Mouse (Mus musculus): ENCODE results near the gene Slit3. TPM values are rescaled to one million over a fixed set of nuclear protein-coding genes. Genes with fewer than 3 reads are reported as not detected.

Gene Slit3
- total and polyA plus RNA-seq, 3 experiments, result not detected

DNA sequence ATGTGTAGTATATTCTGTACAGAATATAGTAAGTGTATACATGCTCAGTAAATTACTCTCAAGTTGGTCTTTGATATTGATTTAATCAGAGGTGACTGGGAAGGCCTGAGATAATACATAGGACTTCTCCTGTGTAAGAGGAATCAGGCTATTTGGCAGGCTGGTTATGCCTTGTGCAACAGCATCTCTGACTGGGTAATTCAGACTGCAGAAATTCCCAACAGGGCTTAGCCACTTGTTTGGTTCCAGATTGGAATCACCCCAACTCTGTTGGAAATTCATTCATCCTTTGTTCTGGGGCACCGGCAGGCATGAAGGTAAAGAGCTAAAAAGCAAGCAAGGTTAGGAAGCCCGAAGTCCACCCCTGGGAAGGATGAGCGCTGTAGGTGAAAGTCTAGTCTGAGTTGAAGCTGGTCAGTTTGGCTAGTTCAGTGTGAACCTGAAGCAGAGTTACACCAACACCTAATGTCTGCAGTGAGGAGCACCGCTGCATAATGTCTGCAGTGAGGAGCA, 633.9 kb downstream of the Slit3 start (continued):
- TF ChIP-seq RCOR1 (IDR thresholded peaks at IDR 0.05; ENCODE audit: low read depth, low read length), result no peak
- TF ChIP-seq SIN3A (IDR thresholded peaks at IDR 0.05; ENCODE audit: low read length), result no peak
- TF ChIP-seq TCF12 (IDR thresholded peaks at IDR 0.05; ENCODE audit: low read depth, low read length), result no peak
- TF ChIP-seq HCFC1 (IDR thresholded peaks at IDR 0.05; ENCODE audit: low read depth, low read length), result no peak

GRCm38 (mm10) chr11:35755546-35755945, 634.5 kb downstream of the Slit3 start:
- Histone ChIP-seq H3K9ac (ENCODE audit: control insufficient read depth, low read depth, low read length, poor library complexity, severe bottlenecking) (no peak overlapping the region), H3K27ac (ENCODE audit: control insufficient read depth, low read depth, low read length) (no peak overlapping the region), H3K4me1 (ENCODE audit: control insufficient read depth in 1 of 2, insufficient read depth in 2 of 2, low read length in 2 of 2) (no peaks in the 10 kb centered on the region), H3K9me3 (replicated peaks; ENCODE audit: insufficient read depth, low read length) (no peaks in the 10 kb centered on the region), H3K36me3 (ENCODE audit: control insufficient read depth in 1 of 2, insufficient read depth in 2 of 2, low read length in 2 of 2) (no peaks in the 10 kb centered on the region), H3K4me3 (ENCODE audit: control insufficient read depth in 1 of 2, insufficient read depth in 1 of 2, low read depth in 2 of 2, low read length in 2 of 2) (no peak overlapping the region), H3K79me2 (ENCODE audit: control insufficient read depth, insufficient read depth, low read length, poor library complexity) (no peaks in the 10 kb centered on the region), H3K27me3 (ENCODE audit: control insufficient read depth in 1 of 2, insufficient read depth in 2 of 2, low read length in 2 of 2) (peaks cover 11 to 13% of the 10 kb centered on the region in 2 experiments)
- no peak for DNase-seq (ENCODE audit: low read depth, low spot score)
- TF ChIP-seq POLR2AphosphoS2 (IDR thresholded peaks at IDR 0.05; ENCODE audit: low read length) (no peak), GATA1 (IDR thresholded peaks at IDR 0.05; ENCODE audit: low read depth, low read length) (no peak), E2F4 (IDR thresholded peaks at IDR 0.05; ENCODE audit: borderline replicate concordance, low read depth, low read length) (no peak), ZC3H11A (IDR thresholded peaks at IDR 0.05; ENCODE audit: low read depth, low read length) (no peak), JUND (IDR thresholded peaks at IDR 0.05; ENCODE audit: low read depth, low read length) (no peak), USF1 (IDR thresholded peaks at IDR 0.05; ENCODE audit: low read depth, low read length) (no peak), SMC3 (IDR thresholded peaks at IDR 0.05; ENCODE audit: low read depth, low read length) (no peak)

DNA sequence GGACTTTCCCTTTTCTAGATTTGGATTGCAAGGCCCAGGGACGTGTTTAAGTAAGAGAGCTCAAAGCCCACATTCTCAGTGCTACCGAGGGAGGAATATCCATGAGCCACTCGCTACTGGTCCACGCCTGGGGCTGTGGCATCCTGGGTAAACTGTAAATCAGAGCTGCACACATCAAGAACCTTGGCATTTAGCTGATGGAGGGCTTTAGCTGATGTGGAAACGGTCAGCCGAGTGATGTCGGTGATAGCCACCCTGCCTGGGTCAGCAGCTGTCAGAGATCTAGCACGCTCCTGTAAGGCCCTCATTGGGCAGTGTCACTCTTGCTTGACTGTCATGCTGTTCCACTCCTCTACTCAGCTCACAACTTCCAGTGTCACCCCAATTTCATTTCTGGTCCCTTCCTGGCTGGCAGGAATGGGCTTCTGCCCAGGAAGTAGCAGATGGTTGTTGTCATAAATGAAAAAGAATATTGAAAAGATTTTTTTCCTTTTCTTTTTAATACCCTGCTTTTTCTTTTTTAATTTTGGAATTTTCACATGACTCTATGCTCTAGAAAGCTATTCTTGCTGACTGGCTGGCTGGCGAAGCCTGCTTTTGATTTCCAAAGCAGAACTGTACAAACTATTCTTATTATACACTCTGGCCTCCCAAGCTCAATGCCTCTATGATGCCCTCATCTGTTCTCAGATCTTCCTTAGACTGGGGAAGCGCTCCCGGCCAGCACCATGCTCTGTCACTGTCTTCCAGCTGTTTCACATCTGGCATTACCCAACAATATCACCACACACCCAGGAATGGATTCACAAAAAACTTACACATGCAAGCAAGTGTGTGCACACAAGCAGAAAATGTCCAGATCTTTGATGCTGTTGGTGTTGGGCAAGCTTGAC, 635.6 kb downstream of the Slit3 start:
- no peaks in the 10 kb centered on the region for H3K9me3 ChIP-seq (replicated peaks; ENCODE audit: insufficient read depth, low read length)
- H3K79me2 ChIP-seq (ENCODE audit: control insufficient read depth, insufficient read depth, low read length, poor library complexity), result no peaks in the 10 kb centered on the region
- TF ChIP-seq HCFC1 (IDR thresholded peaks at IDR 0.05; ENCODE audit: low read depth, low read length) (no peak), MYC (IDR thresholded peaks at IDR 0.05; ENCODE audit: low read depth, low read length) (no peak), EP300 (IDR thresholded peaks at IDR 0.05; ENCODE audit: low read depth in 1 of 2, low read length in 2 of 2) (no peak), RAD21 (IDR thresholded peaks at IDR 0.05; ENCODE audit: low read depth, low read length) (no peak), USF2 (IDR thresholded peaks at IDR 0.05; ENCODE audit: borderline replicate concordance in 1 of 2, insufficient read depth in 1 of 2, low read depth in 1 of 2, low read length in 2 of 2) (no peak), ZMIZ1 (IDR thresholded peaks at IDR 0.05; ENCODE audit: low read depth, low read length) (no peak), GABPA (IDR thresholded peaks at IDR 0.05; ENCODE audit: low read depth, low read length) (no peak), POLR2AphosphoS2 (IDR thresholded peaks at IDR 0.05; ENCODE audit: low read length) (no peak), SMC3 (IDR thresholded peaks at IDR 0.05; ENCODE audit: low read depth, low read length) (no peak), ZC3H11A (IDR thresholded peaks at IDR 0.05; ENCODE audit: low read depth, low read length) (no peak), CHD1 (IDR thresholded peaks at IDR 0.05; ENCODE audit: low read depth, low read length) (no peak), SIN3A (IDR thresholded peaks at IDR 0.05; ENCODE audit: low read length) (no peak), ETS1 (IDR thresholded peaks at IDR 0.05; ENCODE audit: low read depth, low read length) (no peak), UBTF (IDR thresholded peaks at IDR 0.05; ENCODE audit: borderline replicate concordance, insufficient read depth, low read depth, low read length) (no peak), JUND (IDR thresholded peaks at IDR 0.05; ENCODE audit: low read depth, low read length) (no peak)
- DNase-seq (ENCODE audit: low read depth, low spot score), result no peak
- H3K27me3 ChIP-seq (ENCODE audit: control insufficient read depth in 1 of 2, insufficient read depth in 2 of 2, low read length in 2 of 2), result peaks cover 13% of the 10 kb centered on the region in 2 experiments
- H3K36me3 ChIP-seq (ENCODE audit: control insufficient read depth in 1 of 2, insufficient read depth in 2 of 2, low read length in 2 of 2), result no peaks in the 10 kb centered on the region
- H3K4me3 ChIP-seq (ENCODE audit: control insufficient read depth in 1 of 2, insufficient read depth in 1 of 2, low read depth in 2 of 2, low read length in 2 of 2), result no peak overlapping the region
- no peak overlapping the region for H3K9ac ChIP-seq (ENCODE audit: control insufficient read depth, low read depth, low read length, poor library complexity, severe bottlenecking)
- H3K27ac ChIP-seq (ENCODE audit: control insufficient read depth, low read depth, low read length), result no peak overlapping the region
- H3K4me1 ChIP-seq (ENCODE audit: control insufficient read depth in 1 of 2, insufficient read depth in 2 of 2, low read length in 2 of 2), result no peaks in the 10 kb centered on the region

Data from MEL (cell line).